Mouse (Mus musculus): Measurements from ENCODE around the gene Gm9821. TPM values are rescaled to one million over a fixed set of nuclear protein-coding genes. Genes with fewer than 3 reads are reported as not detected.

Gm9821 gene
- 0.03 TPM in 1 of 2 replicates, not detected in the other for polyA plus RNA-seq (2012; rRNA removed)

DNA sequence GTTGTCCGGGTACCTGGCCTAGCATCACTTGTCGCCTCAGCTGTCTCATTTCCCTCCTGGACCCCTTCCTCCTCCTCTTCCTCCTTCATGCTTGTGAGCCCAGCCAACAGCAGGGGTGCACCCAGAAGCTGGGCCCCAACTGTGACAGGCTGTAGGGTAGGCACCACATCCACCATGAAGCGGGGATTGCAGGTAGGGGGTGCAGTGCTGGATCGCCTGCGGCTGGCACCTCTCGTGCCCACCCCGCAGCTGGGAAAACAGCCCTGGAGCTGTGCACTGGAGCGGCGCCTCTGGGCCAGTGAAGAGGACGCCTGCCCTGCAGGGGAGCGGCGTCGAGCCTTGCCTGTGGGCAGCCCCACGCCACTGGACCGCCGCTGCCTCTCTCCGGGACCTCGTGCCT is at the start of gene Gm9821:
Gene Gm9821 (plus strand): TSS at position 221 of the 400 bp plus-strand sequence.
- no peak for DNase-seq (ENCODE audit: low spot score)

DNA sequence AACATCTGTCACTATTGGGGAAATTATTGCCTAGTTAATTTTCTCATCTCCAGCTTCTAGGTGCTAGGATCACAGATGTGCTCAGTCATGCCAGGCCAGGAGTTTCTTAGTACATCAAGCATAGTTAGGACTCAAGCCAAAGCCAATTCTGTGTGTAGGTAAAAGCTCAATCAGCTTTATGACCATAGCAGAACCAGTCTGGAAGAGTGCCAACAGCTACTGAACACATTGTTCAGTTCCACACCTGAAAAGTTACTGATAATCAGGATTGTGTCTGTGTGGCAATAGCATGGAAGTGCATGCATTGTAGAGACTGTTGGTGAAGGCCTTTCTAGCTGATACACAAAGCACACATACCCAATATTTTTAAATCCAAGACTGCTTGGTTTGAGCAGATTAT is 47.5 kb upstream of the Gm9821 start:
- no peak for DNase-seq (ENCODE audit: low spot score)

DNA sequence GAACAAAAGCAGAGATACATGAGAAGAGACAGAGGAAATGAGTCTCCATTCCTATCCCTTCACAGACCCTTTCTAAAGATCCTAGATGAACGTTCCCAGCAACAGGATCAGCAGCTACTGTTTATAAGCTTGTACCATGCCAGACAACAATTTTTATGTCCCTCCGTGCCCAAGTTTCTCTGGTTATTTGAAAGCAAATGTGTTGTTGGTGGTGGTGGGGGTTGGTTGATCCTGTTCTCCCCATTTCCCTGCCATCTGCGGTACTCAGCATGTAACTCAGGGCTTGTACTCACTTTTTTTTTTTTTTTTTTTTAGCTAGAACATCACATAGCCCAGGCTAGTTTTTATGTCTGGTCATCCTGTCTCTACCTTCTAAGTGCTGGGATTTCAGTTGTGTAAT is 46.4 kb upstream of the Gm9821 start:
- DNase-seq (ENCODE audit: low spot score), result no peak

DNA sequence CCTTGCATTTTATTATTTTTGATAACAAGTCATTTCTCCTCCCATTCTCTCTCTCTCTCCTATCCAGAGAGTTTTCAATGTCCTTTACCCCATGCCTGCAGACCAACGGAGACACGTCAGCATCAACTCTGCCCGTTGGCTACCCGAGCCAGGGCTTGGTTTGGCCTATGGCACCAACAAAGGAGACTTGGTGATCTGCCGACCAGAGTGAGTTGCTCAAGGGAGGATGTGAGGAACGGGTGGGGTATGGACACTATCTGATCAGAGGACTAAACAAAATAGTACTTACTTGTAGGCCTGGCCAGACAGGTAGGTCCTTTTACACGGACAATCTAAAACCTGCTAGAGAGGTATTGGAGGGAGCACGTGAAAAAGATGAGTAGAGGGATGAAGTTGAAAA is 45.1 kb upstream of the Gm9821 start:
- no peak for DNase-seq (ENCODE audit: low spot score)

DNA sequence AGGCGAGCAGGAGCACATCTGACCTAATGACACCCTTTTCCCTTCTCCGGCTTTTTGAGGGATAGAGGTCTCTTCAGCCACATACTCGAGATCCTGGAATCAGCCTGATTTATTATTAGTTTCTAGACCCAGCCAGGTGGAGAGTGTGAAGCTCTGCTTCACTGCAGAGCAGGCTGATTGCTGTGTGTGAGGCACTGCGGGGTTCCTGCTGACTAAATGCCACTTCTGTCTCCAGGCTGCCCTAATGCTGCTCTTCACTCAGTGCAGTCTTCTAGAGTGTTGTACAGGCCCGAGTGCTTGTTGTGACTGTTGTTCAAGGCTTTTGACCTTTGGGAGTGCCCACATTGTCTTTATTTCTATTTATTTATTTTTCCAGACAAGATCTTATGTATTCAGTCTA is 43.2 kb upstream of the Gm9821 start:
- no peak for DNase-seq (ENCODE audit: low spot score)

DNA sequence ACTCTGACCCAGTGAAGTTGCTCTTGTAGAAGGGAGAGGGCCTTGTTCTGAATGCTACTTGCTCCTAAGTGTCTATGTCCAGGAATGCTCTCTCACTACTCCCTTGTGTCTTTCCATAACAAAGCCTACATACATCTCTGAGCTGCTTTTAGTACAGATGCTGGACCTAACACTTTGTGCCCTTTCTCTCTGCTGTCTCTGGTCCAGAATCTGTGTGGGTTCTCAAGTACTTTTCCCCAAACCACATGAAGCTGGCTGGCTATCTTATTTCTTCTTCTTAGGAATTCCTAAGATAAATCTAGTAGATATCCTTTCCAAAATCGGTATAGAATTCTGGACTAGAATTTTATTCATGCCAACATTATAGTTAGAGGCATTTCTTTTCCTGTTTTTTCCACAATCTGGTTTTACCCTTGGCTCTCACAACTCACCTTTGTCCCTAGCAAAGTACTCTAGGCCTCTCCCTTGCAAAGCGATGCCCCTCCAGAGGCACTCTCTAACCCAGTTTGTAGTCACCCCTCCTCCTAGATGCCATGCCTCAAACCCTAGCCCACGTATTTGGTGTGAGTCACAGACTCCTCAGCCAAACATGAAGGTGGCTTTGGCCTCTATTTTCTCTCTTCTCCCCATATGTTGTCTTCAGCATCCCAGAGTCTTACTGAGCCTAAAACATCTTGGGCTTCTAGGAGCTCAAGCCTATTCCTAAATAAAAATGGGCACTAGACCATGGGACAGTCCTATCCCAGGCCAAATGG is 42.2 kb upstream of the Gm9821 start:
- no peak for DNase-seq (ENCODE audit: low spot score)

DNA sequence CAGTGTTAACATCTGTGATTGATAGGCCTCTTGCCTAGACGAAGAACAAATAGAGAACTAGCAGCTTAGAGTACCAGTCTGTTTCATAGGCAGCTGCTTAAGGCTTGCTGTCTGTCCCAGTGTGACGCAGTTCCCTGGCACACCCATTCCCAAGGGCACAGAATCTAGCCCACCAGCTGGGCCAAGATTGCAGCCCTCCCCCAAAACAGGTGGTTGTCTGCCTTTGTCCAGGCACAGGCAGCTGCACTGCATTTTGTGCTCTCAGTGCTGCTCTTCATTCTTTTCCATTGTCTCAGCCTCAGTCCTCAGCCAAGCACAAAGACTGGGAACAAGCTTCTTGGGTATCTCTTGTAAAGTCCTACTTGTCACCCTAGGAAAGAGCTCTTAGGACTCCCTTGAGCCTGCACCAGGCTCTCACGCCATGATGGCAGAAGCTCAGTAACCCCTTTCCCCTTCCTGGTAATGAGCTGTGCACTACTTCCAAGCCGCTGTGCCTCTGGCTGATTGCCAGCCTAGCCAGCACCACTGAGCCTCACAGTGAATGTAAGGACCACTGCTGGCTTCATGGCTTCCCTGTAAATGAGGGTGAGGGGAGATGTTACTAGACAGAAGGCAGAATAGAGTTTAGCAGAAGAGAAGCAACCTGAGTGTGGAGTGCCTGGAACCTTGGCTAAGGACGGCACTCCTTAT is 40.7 kb upstream of the Gm9821 start:
- DNase-seq (ENCODE audit: low spot score), result no peak

DNA sequence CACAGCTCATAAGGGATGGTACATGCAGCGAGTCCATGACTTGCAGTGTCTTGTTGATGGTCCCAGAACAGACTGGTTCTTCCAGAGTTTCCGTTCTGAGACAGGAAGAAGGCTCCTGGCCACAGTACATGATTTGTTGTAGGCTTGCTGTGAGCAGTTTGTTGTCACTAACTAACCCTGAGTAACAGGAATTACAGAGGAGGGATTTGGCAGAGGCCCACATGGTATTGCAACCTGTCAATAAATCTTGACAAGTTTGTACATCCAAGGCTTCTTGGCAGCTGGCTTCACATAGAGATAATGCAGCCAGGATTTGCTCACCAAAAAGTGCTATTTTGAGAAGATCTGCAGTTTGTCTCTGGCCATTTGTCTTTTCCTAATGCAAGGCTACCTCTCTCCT is 39.4 kb upstream of the Gm9821 start:
- DNase-seq (ENCODE audit: low spot score), result no peak

DNA sequence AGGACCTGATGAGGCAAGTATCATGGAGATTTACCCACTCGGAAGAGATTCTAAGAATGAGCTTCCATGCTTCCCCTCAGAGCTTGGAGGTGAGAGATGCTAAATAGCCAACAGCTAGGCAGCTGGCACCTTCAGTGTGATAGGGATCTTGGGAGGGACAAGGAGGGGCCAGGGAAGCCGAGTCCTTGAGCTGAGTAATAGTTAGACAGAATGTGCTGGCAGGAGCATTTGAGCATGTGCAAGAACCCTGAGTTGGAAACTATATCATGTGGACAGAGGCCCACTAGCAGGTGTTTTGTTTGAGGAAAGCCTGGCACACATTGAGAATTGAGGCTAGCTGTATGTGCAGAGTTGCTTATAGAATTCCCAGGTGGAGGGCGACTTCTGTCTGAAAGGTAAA is 32.9 kb upstream of the Gm9821 start:
- DNase-seq (ENCODE audit: low spot score), result no peak

DNA sequence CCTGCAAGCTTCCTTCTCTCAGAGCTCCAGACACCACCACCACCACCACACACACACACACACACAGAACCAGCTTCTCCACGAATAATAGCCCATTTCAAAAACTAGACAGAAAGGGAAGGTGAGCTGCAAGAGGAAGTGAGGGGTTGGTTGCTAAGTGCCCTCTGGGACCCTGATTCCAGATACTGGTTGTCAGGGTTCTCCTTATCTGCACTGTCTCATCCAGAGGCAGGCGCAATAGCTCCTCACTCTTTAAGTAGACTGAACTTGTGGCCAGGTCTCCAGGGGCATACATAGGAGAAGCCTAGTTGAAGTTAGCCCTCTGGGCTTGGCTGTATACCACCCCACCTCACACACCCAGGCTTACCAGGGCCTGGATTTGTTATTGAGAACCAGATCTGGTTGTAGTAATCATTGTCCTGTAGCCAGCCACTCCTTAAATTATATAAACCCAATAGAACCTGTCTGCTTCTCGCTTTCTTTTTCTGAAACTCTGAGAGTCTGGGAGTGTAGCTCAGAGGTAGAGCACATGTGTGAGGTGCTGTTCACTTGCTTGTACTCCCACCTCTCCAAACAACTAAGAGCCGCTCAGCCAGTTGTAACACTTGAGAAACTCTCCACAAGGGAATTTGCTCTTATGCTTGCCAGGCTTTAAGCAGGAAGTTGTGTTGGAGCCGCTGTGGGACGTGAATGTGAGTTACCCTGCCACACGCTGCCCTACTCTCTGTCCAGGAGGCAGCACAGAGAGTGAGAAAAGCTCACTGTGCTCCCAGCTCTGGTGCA is 32.0 kb upstream of the Gm9821 start:
- no peak for DNase-seq (ENCODE audit: low spot score)

DNA sequence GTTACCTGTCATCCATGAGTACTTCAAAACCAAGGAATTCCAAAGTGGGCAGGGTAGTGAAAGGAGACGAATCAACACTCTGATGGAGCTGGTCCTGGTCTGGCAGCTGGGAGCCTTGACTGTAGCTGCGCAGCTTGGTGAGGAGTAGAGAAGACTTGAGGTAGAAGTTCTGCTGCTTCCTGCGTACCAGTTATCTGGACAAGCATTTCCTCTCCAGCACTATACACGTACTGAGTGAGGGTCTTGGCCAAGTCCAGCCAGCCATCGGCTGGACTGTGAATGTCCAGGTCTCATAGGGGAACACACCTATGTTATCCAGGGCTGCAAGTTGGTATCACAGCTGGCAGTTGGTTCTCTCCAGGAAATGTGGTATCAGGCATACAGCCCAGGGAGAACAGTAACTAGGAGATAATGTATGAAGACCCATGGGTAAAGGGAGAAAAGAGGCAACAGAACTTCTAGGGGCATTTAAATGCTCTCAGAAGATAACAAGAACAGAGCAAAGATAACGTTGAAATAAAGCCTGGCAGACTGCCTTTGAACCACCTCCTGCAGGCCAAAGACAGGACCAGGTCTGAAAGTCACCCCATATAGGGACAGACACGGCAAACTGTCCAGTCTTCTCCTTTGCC is 29.0 kb upstream of the Gm9821 start:
- DNase-seq (ENCODE audit: low spot score), result no peak

DNA sequence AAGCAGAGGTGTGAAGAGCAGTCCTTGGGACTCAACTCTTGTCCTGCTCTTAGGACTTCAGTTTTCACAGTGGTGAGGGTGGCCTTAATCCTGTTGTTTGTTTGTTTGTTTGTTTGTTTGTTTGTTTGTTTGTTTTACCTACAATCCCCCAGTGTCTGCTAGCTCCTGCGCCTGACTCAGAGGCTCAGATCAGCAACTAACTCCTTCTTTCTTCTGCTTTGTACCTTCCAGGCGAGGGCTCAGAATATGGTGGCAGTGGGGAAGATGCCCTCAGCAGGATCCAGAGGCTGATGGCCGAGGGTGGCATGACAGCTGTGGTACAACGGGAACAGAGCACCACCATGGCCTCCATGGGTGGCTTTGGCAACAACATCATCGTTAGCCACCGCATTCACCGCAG is 28.4 kb upstream of the Gm9821 start:
- DNase-seq (ENCODE audit: low spot score), result no peak

DNA sequence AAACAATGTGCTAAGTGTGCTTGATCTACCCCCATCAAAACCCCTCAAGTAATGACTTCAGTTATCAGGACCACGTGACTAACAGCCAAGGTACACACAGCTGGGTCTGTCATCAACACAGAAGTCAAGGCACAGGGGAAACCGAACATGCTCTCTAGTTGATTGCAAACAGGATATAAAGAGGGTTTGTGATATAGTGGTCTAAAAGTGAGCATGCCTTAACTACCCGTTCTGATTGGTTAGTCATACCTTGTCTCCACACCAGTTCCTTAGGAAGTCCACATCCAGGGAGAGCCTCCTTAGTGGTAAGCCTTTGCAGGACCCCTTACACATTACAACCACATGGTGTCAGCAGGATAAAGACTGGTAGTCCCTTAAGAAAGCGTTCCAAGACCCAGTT is 25.4 kb upstream of the Gm9821 start:
- no peak for DNase-seq (ENCODE audit: low spot score)

DNA sequence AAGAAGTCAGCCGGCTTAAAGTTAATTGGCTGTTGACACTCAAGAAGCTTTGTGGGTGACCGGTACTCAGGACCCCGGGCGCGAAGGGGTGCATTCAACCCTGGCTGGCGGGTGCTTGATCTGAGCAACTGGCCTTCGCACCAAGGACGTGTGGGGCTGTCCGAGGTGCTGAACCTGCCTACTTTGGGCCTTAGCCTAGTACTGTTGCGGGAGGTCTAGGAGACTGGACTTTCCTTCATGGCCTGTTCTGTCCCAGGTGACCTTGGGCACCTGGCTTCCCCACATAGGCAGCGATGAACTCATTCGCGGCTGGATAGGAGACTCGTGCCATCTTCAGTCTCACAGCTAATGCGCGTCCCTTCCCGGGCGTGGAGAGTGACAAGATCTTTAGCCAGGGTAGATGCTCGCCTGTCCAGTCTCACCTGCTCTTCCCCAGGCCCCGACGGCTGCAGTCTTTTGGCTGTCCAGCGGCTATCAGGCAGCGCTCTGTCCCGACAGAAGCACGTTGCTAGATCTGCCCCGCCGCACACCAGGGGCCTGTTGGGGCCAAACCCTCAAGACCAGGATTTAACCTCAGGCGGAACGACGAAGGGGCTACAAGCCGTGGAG is 24.2 kb upstream of the Gm9821 start:
- no peak for DNase-seq (ENCODE audit: low spot score)

DNA sequence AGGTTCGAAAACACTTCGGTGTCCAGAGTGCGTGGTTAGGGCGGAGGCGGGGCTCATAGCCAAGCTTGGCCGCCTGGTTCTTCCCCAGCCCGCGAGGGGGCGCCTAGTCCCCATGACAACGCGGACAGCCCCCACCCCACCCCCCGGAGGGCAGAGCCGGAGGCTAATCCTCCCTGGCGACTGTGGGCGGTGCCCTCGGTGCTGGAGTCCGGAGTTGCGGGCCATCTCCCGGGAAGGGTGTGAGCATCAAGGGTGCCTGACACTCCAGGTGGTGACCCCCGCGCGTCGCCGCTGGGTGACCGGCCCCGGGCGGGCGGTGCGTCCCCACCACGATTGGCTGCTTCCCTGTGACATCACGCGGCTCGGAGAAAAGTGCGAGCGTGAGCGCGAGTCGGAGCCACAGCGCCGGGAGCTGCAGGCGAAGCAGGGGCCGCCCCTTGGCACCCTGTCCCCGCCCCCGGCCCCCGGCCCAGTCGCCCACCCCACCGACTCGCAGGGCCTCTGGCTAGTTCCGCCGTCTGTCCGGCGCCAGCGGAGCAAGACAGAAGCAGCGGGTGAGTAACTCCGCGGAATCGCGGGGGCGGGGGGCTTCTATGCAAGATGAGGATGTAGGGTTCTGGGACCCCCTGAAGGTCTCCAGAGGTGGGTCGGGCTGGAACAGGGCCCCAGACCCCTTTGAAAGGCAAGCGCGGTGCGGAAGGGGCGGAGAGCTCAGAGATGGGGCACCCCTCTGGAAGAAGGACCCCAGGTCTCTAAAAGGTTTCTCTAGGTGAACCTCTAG is 23.5 kb upstream of the Gm9821 start:
- DNase-seq (ENCODE audit: low spot score), result no peak

DNA sequence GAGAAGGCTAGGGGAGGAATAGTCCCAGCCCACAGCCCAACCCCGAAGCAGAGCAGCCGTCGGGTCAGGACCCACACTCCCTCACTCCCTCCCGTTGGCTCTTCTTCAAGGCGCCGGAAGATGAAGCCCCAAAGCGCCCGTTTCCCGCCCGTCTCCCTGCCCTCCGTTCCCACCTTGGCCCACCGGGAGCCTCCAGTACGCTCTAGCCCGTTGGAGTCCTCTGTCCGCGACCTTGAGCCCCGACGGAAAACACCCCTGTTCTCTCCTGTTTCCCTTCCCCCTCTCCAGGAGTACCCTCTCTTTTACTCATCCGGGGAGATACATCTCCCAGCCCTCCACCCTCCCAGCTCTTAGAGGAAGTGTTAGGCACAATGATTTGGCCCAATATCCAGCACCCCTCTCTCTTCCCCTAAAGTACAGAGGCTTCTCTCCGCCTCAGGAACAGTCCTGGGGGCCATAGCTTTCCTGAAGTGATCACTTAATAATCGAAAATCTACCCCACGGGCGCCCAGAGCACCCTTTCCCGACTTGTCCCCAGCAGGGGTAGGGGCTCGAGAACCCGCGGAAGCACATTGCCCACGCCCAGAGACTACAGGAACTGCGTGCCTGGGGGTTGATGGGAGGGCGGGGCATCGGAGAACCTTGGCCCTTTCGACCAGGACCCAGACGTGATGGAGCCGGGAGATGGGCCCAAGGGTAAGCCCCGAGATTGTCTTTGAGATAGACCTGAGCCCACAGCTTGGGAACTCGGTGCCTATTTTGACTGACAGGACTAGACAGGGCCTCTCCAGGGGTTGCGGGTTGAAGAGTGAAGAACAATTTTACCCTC is 22.7 kb upstream of the Gm9821 start:
- no peak for DNase-seq (ENCODE audit: low spot score)

DNA sequence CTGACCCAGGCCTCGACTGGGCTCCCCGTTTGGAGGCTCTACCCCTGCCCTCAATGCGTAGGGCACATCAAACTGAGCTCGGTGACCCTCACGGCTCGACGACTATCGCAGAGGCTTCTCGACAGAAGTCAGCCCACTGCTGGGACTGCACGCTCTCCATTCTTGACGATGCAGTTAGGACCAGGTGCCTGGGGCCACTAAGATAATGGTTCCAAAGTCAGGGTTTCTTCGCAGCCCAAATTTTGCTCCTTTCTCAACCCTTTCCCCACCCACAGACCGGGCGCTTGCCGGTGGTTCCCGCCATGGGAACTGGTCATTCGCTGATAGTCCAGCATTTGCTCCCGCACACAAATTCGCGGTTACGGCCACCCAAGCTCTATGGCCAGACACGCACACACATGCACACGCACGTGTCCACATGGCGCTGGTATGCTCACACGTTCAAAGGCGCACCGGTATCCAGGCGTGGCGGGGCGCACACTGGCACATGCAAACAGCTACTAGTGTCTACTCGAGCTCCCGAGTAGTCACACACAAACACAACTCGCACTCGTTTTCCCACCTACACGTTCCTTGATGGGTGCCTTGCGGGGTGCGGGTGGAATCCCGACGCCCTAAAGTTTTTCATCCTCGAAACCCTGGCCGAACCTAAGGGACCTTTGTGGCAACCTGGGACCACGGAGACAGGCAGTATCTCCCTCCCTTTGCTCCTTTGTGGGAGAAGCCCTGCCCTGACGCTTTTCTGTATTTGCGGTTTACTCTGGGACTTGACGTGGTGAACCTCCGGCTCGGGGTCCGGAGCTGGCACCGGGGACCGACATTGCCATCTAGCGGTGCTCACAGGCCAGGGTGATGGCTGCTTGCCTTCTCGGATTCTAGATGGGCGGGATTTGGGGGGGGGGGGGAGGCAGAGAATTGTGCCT is 21.8 kb upstream of the Gm9821 start:
- DNase-seq (ENCODE audit: low spot score), result no peak

DNA sequence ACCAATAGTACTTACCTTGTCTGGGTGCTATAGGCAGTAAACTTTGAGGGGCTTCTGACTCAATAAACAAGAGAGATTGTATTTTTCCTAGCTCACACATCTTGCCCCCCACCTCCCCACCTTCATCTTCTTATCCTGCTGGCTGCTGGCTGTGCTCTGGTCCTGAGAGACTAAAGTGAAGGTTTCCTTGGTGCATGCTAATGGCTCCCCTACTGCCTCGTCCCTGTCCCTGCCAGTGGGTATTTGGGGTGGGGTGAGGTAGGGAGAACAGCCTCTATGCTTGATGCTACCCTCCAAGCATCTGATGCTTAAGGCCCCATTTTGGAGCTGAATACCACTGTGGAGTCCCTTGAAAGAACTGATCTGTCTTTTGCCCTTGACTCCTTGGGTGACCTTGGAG is 20.8 kb upstream of the Gm9821 start:
- DNase-seq (ENCODE audit: low spot score), result no peak

DNA sequence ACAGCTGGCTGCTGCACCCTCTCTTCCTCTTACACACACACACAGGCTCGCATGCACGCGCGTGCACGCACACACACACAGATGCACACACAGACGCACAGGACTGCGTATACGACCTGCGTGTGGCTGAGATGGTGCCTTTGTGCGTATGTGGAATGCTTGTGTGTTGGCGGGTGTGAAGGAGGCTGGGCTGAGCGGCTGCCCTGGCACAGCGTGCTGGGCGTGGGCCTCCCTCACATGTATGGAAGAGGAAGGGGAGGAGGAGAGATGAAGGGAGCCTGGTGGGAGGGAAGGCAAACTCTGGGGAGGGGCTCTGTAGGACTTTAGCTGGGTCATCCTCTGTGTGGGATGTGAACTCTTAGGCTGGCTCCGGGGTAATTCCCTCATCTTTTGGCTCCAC is 20.1 kb upstream of the Gm9821 start:
- no peak for DNase-seq (ENCODE audit: low spot score)
